Mouse (Mus musculus): ENCODE data around the gene Icam5. TPM values are rescaled to one million over a fixed set of nuclear protein-coding genes. Genes with fewer than 3 reads are reported as not detected.
"Not testable (repeated sequence)": the region's sequence is repeated elsewhere in the genome, so short reads cannot be mapped to it uniquely, and the experiment has no call there.

Gene Icam5
- polyA plus RNA-seq, 1 experiment, result 0.34 TPM

- DNase-seq, result peak; percentile 91
- Histone ChIP-seq H3K27ac (ENCODE audit: insufficient read depth, low read depth, low read length) (peak within 1 kb of the TSS; percentile 22), H3K4me3 (ENCODE audit: insufficient read depth, low read depth, low read length) (peak within 1 kb of the TSS; percentile 54), H3K4me1 (ENCODE audit: control insufficient read depth, insufficient read depth, low read length) (no peaks in the 10 kb centered on the region; the same call in 1 of the 2 replicates), H3K36me3 (ENCODE audit: control insufficient read depth, insufficient read depth, low read length) (no peaks in the 10 kb centered on the region; the same call in 1 of the 2 replicates), H3K27me3 (replicated peaks; ENCODE audit: control insufficient read depth, insufficient read depth, low read length) (no peaks in the 10 kb centered on the region)
- WGBS, result under 1% methylated on average over 72 of the region's 72 CpGs
- TF ChIP-seq CTCF (conservative IDR thresholded peaks at IDR 0.05; ENCODE audit: insufficient read depth, insufficient read length, low read depth, low read length) (no peak), POLR2A (IDR thresholded peaks at IDR 0.05; ENCODE audit: low read depth, low read length) (peak; percentile 64)
Measured at GRCm38 (mm10) chr9:21002627-21003551, 29.0 kb upstream of the Icam5 start, which contains the start of gene Mrpl4. Mrpl4 (plus strand) TSS chr9:21002738.

GRCm38 (mm10) chr9:21007313-21007952 lies 24.4 kb upstream of the Icam5 start:
- 90% methylated on average over 10 of the region's 10 CpGs for WGBS

GRCm38 (mm10) chr9:21008007-21008406 lies 23.9 kb upstream of the Icam5 start:
- Histone ChIP-seq H3K4me3 (ENCODE audit: insufficient read depth, low read depth, low read length) (no peak overlapping the region), H3K27me3 (replicated peaks; ENCODE audit: control insufficient read depth, insufficient read depth, low read length) (no peaks in the 10 kb centered on the region), H3K27ac (ENCODE audit: insufficient read depth, low read depth, low read length) (no peak overlapping the region), H3K4me1 (ENCODE audit: control insufficient read depth, insufficient read depth, low read length) (no peaks in the 10 kb centered on the region; the same call in 1 of the 2 replicates), H3K36me3 (ENCODE audit: control insufficient read depth, insufficient read depth, low read length) (no peaks in the 10 kb centered on the region; the same call in 1 of the 2 replicates)
- WGBS, result 81% methylated on average over 7 of the region's 7 CpGs
- no peak for TF ChIP-seq POLR2A (IDR thresholded peaks at IDR 0.05; ENCODE audit: low read depth, low read length)
- TF ChIP-seq CTCF (conservative IDR thresholded peaks at IDR 0.05; ENCODE audit: insufficient read depth, insufficient read length, low read depth, low read length), result 0 out of 2 replicates have a peak, but pooled peaks have one; percentile 26
- DNase-seq, result no peak

More at GRCm38 (mm10) chr9:21007313-21007952, 24.4 kb upstream of the Icam5 start:
- Histone ChIP-seq H3K36me3 (ENCODE audit: control insufficient read depth, insufficient read depth, low read length) (no peaks in the 10 kb centered on the region; the same call in 1 of the 2 replicates), H3K4me1 (ENCODE audit: control insufficient read depth, insufficient read depth, low read length) (no peaks in the 10 kb centered on the region; the same call in 1 of the 2 replicates), H3K27ac (ENCODE audit: insufficient read depth, low read depth, low read length) (no peak overlapping the region), H3K4me3 (ENCODE audit: insufficient read depth, low read depth, low read length) (no peak overlapping the region), H3K27me3 (replicated peaks; ENCODE audit: control insufficient read depth, insufficient read depth, low read length) (no peaks in the 10 kb centered on the region)
- TF ChIP-seq POLR2A (IDR thresholded peaks at IDR 0.05; ENCODE audit: low read depth, low read length) (no peak), CTCF (conservative IDR thresholded peaks at IDR 0.05; ENCODE audit: insufficient read depth, insufficient read length, low read depth, low read length) (no peak)
- DNase-seq, result no peak

- no peak for DNase-seq
- TF ChIP-seq CTCF (conservative IDR thresholded peaks at IDR 0.05; ENCODE audit: insufficient read depth, insufficient read length, low read depth, low read length), result no peak
- no peak for TF ChIP-seq POLR2A (IDR thresholded peaks at IDR 0.05; ENCODE audit: low read depth, low read length)
- Histone ChIP-seq H3K36me3 (ENCODE audit: control insufficient read depth, insufficient read depth, low read length) (no peaks in the 10 kb centered on the region), H3K27me3 (replicated peaks; ENCODE audit: control insufficient read depth, insufficient read depth, low read length) (no peaks in the 10 kb centered on the region), H3K4me1 (ENCODE audit: control insufficient read depth, insufficient read depth, low read length) (no peaks in the 10 kb centered on the region), H3K4me3 (ENCODE audit: insufficient read depth, low read depth, low read length) (no peak overlapping the region), H3K27ac (ENCODE audit: insufficient read depth, low read depth, low read length) (no peak overlapping the region)
- 45% methylated on average over 2 of the region's 2 CpGs for WGBS
Measured at GRCm38 (mm10) chr9:21010362-21010761, 21.5 kb upstream of the Icam5 start.

- not testable (repeated sequence) for H3K4me1 ChIP-seq (ENCODE audit: control insufficient read depth, insufficient read depth, low read length); H3K27ac ChIP-seq (ENCODE audit: insufficient read depth, low read depth, low read length); H3K4me3 ChIP-seq (ENCODE audit: insufficient read depth, low read depth, low read length); H3K36me3 ChIP-seq (ENCODE audit: control insufficient read depth, insufficient read depth, low read length); DNase-seq; H3K27me3 ChIP-seq (replicated peaks; ENCODE audit: control insufficient read depth, insufficient read depth, low read length)
- WGBS, result 70% methylated on average over 9 of the region's 9 CpGs
Measured at GRCm38 (mm10) chr9:21010939-21011541, 20.8 kb upstream of the Icam5 start.

GRCm38 (mm10) chr9:21011846-21012312 lies 20.0 kb upstream of the Icam5 start:
- 37% methylated on average over 5 of the region's 5 CpGs for WGBS
- Histone ChIP-seq H3K27ac (ENCODE audit: insufficient read depth, low read depth, low read length) (peak overlapping the region; percentile 28; the same call in 1 of the 2 replicates), H3K4me3 (ENCODE audit: insufficient read depth, low read depth, low read length) (no peak overlapping the region), H3K27me3 (replicated peaks; ENCODE audit: control insufficient read depth, insufficient read depth, low read length) (no peaks in the 10 kb centered on the region), H3K4me1 (ENCODE audit: control insufficient read depth, insufficient read depth, low read length) (no peaks in the 10 kb centered on the region), H3K36me3 (ENCODE audit: control insufficient read depth, insufficient read depth, low read length) (no peaks in the 10 kb centered on the region)
- DNase-seq, result peak; percentile 80
- no peak for TF ChIP-seq POLR2A (IDR thresholded peaks at IDR 0.05; ENCODE audit: low read depth, low read length)
- TF ChIP-seq CTCF (conservative IDR thresholded peaks at IDR 0.05; ENCODE audit: insufficient read depth, insufficient read length, low read depth, low read length), result no peak
